Mouse (Mus musculus): Measurements from ENCODE around the gene Cox19. TPM values are rescaled to one million over a fixed set of nuclear protein-coding genes. Genes with fewer than 3 reads are reported as not detected.

Cox19 gene
- polyA plus RNA-seq, 1 experiment, result 118 TPM

DNA sequence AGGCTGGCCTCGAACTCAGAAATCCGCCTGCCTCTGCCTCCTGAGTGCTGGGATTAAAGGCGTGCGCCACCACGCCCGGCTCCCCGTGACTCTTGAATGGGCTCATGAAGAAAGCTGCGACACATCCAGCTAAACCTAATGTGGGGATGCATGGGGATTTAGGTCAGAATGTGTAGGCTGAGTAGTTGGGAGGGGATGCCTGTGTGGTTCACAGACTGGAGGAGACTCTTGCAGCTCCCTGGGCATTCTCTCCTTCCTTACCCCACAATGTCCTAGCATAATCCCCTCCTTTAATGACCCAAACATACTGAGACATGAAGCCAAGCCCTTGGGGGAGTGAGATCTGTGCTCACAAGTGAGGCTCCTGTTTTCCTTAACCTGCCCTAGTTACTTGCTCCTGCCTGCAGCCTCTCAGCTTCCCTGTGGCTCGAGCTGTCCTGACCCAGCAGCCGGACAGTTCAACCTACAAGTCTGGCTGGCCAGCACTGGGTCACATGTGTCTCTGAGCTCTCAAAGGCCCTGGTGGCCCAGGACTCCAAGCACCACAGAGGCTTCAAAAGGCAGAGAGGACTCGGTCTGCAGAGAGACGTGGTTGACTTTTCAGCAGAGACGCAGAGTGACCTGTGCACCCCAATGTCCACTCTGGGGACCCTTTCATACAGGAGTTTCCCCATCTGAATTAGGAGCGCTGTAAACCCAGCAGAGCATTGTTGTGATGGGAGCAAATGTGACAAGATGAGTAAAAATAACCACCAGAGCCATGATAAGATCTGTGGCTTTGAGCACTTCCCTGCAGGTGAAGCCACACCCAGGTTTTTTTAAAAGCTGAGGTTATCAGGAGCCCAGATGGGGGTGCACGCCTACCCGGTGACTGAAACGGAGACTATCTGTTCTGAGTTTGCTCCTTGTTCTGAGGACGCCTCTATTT is 30.6 kb upstream of the Cox19 start:
- DNase-seq (ENCODE audit: low read depth), result no peak

DNA sequence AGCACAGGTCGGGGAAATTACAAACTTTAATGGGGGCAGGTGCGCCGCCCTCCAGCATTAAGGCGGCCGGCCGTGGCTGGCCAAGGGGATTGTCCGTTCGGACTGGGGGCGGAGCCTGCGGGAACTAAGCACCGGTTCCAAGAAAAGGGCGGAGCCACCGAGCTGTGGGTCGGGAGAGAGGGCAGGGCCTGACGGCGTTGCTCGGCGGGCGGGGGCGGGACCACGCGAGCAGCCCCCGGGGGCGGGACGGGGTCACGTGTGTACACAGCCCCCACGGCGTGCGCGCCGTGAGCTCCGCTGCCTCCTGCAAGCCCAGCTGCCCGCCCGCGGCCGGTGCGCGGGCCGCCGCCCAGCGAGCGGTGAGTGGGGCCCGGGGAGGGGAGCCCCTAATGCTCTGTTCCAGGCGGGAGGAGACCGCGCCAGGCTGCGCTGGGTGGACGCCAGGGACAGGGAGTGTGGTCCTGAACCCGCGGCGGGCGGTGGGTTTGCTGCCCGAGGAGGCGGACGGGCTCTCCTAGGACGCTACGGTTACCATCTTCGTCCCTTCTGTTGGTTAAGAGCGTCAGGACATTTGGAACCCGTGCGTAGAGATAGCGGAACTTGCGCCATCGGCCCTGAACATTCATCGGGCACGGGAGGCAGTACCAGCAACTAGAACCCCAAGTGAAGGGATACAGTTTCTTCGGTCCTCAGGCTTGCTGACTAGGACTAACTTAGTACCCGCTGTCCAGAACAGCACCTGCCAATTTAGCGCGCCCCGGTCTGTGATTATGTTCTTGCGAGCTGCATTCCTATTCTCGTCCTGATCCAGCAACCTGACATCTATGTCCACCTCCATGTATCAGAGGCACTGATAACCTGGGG is 29.4 kb upstream of the Cox19 start:
- DNase-seq (ENCODE audit: low read depth), result no peak

DNA sequence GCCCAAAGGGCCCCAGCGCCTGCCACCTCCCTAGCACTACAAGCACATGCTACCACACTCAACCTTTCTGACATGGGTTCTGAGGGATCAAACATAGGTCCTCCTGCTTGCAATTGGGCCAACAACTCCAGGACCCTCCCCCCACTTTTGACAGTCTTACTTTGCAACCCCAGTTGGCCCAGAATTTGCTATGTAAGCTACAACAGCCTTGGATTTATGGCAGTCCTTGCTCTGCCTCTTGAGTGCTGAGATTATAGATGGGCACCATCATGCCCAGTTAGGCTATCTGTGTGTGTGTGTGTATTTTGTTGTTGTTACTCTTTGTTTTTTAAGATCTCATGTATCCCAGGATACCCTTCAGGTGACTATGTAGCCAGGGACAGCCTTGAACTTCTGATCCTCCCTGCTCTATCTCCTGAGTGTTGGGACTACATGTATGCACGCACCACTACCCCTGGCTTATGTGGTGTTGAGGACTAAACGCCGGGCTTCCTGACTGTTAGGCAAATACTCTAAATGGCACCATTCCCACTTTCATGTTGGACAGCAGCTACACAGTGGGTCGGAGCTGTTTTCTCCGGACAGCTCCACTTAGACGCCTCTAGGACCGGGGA is 28.7 kb upstream of the Cox19 start:
- no peak for DNase-seq (ENCODE audit: low read depth)

DNA sequence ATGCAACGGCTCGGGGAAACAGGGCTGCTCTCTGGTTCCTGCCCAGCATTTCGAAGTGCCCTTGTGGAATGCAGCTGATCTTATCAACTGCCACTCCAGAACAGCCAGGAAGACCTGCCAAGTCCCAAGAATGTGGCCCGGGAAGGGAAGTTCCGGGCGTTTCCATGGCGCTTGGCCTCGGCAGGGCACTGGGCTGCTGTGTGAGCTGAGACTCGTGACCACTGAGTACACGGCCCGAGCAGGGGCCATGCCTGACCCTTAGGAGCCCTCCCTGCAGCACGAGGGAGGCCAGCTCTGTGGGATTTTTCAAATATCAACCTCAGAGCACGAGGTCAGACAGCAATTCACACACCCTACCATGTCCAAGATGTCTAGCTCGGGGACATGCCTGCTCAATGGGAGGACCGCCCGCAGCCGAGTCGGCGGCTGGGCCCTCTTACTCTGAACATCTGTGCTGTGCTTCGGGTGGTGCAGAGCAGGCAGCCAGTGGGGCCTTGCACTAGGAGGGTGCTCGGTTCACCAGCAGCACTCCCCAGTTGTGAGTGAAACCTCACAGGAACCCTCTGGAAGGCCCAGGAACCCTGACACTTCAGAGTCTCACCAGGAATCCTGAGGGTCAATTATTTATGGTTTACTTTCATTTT is 27.9 kb upstream of the Cox19 start:
- no peak for DNase-seq (ENCODE audit: low read depth)

DNA sequence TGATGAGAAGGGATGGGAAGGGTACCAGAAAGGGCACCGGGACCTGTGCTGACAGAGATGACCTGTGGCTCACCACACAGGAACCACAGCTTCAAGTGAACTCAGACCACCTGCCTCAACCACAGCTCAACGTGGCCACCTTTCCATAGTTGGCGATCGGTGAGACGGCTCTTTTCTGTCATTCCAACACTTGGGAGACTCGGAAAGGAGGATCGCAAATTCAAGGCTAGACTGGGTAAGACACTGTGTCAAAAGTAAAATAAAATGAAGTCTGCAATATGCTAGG is 27.0 kb upstream of the Cox19 start:
- no peak for DNase-seq (ENCODE audit: low read depth)

DNA sequence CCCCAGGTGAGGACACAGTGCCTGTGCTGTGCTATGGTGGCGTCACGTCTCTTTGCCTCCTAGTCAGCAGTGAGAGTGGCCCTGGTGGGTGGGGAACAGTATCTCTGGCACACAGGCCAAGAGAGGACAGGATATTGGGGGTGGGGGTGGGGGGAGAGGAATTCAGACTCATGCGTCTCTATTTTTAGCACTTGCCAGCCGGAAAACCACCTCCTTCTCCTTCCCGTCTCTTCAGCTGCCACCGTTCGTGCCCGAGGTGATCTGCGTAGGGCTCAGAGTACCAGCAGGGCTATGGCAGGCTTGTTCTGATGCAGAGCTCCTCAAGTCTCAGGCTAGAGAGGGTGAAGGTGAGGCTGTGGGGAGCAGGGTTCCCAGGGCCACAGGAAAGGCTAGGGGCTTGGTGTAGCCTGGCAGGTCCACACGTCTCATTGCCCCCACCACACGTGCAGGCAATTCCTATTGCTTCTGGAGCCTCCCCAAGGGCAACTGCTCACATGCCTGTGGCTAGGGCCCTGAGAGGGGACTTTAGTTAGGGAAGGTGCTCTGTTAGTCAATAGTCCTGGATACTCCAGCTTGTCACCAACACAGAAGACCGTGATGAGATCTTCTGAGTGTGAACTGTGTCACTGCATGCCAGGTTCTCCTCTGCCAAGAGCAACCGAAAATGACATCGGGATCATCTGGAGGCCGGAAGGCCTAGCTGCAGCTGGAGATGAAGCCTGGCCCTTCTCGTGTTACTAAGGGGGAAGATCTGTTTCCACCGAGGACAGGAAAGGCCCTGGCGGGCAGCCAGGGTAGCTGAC is 26.5 kb upstream of the Cox19 start, which contains the start of gene Gpr146:
Gene Gpr146 (plus strand): TSS at position 230 of the 803 bp plus-strand sequence.
- no peak for DNase-seq (ENCODE audit: low read depth)

DNA sequence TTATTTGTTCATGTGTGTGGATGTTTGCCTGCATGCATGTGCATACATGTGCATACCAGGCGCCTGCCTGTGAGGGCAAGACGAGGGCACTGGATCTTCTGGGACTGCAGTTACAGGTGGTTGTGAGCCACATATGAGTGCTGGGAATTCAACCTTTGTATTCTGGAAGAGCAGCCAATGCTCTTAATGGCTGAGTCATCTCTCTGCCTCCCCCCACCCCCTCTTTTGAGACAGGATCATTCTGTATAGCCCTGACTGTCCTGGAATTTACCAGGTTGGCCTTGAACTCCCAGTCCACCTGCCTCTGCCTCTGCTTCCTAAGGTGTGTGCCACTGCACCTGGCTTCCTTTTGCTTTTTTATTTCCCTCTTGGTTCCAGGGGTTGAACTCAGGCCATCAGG is 23.6 kb upstream of the Cox19 start:
- DNase-seq (ENCODE audit: low read depth), result no peak

DNA sequence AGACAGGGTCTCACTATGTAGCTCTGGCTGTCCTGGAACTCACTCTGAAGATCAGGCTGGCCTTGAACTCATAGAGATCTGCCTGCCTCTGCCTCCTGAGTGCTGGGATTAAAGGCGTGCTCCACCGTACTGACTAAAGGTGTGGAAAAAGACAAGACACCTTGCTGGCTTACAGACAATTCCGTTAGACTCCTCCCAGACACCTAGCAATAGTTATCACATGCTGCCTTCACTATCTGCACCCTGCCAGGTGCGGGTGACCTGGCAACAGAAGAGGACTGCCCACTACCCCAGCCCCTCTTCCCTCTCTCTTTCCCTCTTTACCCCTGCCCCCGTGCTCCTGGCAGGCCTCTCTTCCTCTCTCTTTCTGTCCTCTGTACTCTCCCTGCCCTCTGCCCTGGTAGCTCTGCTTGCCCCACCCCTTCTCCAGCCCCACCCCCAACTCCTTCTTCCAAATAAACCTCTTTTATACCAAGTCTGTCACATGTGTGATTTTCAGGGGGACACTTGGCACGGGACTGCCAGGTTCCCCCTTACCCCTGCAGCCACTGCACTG is 22.7 kb upstream of the Cox19 start:
- DNase-seq (ENCODE audit: low read depth), result no peak

DNA sequence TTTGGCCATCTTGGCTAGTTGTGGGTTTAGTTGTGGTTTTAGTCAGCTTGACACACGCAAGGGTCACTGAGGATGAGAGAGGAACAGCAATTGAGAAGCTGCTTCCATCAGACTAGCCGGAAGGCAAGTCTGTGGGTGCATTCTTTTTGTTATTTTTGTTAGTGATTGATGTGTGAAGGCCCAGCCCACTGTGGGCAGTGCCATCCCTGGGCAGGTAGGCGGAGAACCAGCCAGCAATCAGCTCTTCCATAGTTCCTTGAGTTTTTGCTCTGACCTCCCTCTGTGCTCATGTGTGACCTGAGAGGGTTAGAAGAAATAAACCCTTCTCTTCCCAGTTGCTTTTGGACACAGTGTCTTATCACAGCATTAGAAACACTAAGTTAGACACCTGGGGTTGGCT is 21.9 kb upstream of the Cox19 start:
- no peak for DNase-seq (ENCODE audit: low read depth)

DNA sequence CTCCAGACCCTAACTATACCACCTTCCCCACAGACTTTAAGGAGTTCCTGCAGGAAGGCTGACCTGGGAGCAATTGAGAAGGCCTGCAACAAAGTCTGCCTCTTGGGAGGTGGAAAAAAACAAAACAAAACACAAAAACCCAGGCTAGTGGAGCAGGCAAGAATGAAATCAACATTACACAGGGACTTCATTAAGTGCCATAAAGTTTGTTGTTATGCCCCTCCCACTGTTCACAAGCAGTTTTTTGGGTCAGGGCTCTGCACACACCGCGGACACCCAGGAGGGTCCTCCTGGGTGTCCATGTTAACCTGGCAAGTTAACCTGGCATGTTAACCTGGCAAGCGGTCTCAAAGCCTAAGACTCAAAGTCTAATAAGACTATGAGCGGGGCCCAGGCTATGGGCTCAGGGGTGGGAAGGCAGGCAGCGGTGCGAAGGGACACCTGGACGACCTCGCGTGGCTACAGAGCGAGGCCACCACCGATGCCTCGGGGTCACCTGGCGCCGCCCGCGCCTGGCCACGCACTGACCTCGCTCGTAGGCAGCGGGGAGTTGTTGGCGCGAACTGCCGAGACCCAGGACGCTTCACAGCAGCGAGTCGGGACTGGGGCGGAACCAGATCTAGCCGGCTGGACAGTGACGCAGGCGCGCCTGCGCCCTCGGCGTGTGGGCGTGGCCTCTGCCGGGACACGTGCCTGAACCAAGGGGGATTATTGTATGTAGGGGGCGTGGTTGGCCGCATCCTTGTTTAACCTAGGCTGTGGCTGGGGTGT is 20.6 kb upstream of the Cox19 start:
- no peak for DNase-seq (ENCODE audit: low read depth)

DNA sequence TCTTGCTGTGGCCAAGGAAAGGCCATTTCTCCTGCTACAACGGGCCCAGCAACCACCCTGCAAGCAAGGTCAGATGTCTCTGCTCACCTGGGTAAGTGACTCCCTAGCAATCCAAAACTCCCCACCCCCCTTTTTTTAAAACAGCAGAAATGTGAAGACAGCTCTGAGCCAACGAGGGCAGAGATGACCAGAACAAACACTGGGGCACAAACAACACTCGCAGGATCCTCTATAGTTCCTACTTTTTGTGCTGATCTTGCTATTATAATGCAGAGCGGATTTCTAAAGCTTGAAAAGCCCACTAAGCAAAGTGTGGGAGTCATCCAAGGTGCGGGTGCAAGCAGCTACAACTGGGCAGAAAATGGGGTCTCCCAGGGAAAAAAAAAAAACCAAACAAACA is 19.9 kb upstream of the Cox19 start:
- DNase-seq (ENCODE audit: low read depth), result no peak

DNA sequence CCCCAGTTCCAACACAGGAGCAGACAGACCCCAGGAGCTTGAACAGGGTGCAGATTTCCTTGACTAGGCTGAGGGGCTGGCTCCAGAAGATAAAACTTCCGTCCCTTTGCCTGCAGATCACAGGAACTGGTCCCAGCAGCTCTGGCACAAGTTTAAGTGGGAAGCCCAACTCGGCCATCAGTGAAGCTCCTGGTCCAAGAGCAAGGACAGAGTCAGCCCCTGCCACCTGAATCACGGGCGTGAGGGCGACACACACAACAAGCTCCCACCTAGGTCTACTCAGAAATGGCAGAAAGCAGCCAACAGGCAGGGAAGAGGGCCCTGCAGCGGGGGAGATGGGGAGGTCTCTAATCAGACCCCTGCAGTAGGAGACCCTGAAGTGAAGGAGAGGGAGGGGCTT is 19.1 kb upstream of the Cox19 start:
- no peak for DNase-seq (ENCODE audit: low read depth)

DNA sequence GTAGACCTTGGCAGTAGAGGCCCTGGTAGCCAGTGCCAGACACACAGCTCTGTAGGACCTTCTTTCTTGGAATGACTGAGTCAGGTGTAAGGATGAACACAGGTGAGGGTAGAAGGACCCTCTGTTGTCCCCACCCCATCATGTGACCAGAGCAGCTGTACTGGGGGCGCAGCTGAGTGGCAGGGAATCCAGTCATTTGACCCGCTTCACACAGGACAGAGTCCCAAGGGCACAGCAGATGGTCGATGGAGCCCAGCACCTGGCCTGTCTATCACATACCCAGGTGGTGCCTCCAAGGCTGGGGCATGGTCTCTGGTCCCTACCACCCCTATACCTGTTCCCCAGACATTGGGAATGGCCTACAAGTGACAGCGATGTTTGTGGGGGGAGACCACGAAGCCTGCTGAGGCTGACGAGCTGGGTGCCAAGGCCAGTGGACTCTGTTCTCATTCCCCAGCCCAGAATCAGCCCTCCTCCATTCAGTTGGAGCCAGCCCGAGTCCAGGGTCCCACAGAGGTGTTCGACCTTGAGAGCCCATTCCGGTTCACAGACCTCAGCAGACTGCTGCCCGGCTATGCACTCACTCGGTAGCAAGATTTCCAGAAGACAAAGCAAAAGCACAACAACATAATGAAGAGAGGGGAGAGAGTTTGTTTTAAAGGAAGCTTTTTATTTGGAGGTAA is 17.6 kb upstream of the Cox19 start:
- DNase-seq (ENCODE audit: low read depth), result no peak

DNA sequence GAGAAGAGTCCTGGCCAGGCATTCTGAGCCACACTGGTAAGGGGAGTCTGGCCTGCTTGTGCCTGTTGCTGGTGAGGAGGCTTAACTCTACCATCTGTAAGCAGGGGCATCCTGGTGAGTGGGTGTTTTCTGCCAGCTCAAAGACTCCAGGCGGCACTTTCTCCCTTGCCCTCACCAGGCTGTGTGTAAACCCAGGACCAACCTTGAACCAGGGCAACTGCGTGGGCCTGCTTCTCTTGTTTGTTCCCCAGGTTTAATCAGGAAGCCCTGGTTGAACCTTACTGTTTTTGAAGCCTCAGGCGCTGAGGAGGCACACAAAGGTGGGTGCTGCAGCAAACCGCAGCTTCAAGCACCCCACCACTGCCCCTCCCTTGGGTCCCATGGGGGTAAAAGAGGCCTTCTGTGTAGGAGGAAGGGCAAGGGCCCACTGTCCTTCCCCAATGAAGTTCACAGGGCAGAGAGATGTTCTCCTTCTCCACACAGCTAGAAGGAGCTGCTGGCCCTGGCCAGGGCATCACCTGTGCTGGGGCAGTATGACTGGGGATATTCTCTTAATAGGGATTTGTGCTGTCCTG is 16.8 kb upstream of the Cox19 start:
- DNase-seq (ENCODE audit: low read depth), result no peak

DNA sequence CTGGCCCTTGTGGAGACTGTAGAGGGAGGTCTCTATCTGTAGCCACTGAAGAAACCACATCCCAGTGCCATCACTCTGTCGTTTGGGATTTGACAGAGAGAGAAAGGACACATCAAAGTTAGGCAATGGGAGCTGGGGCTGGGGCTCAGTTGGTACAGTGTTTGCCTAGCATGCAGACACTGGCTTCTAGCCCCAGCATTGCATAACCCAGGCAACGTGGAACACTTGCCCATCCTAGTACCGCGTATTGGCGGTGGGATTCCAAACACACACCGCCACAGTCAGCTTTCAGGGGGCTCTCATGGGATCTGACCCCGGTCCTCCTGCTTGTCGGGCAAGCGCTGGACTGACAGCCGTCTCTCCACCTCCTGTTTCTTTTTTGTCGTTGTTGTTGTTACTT is 15.3 kb upstream of the Cox19 start:
- DNase-seq (ENCODE audit: low read depth), result no peak

DNA sequence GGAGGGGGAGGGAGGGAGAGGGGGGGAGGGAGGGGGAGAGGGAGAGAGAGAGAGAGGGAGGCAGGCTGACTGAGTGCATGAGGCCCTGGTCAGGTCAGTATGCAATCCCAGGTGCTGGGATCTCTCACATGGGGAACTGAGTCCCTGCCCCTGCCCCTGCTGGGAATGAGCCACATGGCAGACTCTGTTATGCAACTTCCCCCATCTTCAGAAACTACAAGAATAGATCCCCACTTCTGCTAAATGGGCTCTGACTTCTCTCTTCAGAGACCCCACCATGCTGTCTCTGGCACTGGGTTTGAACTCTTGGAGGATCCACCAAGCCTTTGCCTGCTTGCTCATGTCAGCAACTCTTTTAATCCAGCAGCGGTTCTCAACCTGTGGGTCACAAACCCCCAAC is 14.6 kb upstream of the Cox19 start:
- no peak for DNase-seq (ENCODE audit: low read depth)

DNA sequence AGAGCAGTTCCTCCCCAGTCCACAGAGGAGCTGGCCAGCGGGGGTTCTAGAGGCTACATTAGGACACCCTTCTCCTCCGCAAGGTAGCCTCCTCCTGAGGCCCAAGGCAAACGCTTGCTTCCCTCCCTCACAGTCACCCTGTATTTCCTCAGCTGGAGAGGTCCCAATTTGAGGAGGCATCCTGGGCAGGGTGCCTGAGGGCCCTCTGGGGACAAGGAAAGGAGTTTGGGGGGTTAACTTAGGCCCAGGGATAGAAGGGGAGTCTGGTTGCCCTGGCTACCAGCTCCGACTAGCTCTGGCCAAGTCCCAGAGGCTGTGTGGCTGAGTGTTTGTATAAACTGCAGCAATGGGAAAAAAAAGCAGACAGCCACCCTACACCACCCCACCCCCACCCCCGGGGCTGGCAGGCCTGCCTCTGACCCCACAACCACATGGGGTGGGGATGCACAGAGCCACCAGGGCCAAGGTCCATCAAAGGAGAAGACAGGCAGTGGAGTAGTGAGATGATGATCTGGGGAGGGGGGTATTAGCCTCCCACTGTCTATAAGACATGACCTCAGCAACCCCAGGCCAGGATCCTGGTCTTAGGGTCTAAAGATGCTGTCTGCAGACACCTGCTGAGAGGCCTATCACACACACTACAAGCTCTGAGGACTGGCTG is 13.8 kb upstream of the Cox19 start:
- DNase-seq (ENCODE audit: low read depth), result no peak

DNA sequence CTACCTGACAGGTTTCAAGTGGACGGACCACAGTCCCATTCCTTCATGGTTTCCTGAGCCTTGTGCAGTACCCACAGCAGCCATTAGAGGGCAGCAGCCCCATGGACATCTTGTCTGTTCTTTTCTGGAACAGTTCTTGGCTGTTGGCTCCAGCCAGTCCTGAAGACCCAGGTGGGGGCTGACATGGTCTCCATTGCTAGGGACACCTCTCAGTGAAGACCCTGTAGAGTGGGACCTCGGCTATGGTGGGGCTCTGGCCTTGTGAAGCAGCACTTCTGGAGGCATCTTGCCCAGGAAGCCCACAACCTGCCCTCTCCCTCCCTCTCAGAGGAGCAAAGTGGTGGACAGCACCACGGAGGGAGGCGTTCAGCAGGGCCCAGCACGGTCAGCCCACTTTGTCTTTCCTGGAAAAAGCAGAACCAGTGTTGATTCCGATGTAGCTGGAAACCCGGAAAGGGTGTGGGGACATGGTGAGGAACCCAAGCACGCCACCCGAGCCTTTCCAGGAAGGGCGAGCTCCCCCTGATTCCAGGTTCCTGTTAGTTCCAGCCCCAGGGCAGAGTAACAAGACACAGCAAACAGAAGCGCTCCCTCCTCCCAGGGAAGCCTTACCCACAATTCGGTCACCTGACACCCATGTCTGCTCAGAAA is 13.2 kb upstream of the Cox19 start:
- no peak for DNase-seq (ENCODE audit: low read depth)
